Mouse (Mus musculus): ENCODE measurements around the gene Hist1h4m.
"Not testable (repeated sequence)": the region's sequence is repeated elsewhere in the genome, so short reads cannot be mapped to it uniquely, and the experiment has no call there.

Gene Hist1h4m

DNA sequence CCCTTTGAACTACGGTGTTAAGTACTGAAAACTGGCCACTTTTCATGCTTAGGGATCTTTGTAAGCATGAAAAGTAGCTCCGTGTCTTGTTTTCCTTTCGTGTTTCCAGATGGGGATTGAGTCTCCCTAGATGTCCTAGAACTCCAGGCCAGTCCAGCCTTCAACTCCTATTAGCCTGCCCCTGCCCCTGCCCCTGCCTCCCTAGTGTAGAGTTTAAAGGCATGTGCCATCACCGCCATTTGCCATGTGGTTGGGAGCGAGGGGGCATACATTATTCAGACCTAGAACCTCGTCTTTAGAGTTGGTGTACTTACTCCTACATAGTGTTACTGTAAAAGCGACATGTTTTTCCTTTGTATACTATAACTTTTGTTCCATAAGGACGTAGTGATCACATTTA is 472 bp upstream of the Hist1h4m start:
- DNase-seq, result not testable (repeated sequence)

DNA sequence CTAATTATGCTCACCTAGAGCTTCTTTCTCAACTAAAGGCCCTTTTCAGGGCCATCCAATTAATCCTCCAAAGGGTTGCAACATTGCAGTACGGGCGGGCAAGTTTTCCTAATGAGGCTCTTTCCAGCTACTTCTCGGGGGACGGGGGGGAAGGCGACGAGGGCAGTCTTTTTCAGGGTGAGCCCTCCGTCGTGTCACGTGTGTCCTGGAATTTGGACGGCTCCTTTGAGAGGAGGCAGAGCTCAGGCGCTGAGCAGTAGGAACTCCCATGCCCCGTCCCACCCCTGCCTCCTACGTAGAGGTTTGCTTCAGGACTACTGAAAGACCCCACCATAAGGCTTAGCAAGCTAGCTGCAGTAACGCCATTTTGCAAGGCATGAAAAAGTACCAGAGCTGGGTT is 546 bp downstream of the Hist1h4m start:
- not testable (repeated sequence) for DNase-seq

DNA sequence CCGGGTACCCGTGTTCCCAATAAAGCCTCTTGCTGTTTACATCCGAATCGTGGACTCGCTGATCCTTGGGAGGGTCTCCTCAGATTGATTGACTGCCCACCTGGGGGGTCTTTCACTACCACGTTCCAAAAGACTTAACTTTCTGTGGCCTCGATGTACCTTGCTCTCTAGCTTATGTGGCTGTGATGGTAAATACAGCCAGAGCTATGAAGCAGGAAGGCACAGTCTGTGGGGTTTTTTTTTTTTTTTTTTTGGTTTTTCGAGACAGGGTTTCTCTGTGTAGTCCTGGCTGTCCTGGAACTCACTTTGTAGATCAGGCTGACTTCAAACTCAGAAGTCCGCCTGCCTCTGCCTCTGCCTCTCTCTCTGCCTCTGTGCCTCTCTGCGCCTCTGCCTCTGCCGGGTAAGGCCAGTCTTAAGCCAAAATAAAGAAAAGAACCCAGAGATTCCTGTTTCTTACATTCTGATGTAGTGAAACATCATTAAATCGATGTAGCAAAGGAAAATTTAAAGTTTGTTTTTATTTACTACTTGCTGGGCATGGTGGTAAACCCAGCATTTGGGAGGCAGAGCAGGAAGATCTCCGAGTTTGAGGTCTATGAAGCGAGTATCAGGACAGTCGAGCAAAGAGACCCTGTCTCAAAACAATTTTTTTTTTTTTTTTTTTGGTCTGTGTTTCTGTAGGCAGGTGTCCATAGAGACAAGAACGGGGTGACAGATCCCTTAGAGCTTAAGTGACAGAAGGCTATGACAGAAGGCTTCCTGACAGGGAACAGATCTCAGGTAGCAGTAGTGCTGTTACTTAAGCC is 8.7 kb downstream of the Hist1h4m start:
- not testable (repeated sequence) for DNase-seq

DNA sequence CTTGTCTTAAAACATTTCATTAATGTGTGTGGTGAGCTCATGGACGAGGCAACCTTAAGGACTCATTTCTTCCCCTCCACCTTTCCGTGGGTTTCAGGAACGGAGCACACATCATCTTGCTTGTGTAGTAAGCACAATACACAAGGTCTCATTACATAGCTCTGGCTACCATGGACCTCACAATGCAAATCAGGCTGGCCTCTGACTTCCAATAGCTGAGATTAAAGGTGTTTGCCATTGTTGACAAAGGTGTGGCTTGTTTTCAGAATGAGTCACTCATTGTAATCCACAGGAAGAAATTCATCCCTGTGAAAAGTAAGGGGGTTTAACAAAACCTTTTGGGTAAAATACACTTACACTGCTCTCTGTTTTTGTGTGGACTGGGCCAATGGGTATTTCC is 17.0 kb downstream of the Hist1h4m start:
- no peak for DNase-seq

DNA sequence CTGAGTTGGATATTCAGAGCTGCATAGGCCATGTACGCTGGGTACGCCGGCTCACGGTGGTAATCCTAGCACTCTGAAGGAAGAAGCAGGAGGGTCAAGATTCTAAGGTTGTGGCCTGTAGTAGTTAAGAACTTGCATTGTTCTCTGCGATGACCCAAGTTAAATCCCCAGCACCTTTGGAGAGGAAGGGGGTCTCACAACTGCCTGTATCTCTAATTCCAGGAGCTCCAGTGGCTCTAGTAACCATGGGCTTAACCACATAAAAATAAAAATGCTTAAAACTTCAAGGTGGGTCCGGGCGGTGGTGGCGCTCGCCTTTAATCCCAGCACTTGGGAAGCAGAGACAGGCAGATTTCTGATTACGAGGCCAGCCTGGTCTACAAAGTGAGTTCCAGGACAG is 18.8 kb downstream of the Hist1h4m start:
- no peak for DNase-seq

DNA sequence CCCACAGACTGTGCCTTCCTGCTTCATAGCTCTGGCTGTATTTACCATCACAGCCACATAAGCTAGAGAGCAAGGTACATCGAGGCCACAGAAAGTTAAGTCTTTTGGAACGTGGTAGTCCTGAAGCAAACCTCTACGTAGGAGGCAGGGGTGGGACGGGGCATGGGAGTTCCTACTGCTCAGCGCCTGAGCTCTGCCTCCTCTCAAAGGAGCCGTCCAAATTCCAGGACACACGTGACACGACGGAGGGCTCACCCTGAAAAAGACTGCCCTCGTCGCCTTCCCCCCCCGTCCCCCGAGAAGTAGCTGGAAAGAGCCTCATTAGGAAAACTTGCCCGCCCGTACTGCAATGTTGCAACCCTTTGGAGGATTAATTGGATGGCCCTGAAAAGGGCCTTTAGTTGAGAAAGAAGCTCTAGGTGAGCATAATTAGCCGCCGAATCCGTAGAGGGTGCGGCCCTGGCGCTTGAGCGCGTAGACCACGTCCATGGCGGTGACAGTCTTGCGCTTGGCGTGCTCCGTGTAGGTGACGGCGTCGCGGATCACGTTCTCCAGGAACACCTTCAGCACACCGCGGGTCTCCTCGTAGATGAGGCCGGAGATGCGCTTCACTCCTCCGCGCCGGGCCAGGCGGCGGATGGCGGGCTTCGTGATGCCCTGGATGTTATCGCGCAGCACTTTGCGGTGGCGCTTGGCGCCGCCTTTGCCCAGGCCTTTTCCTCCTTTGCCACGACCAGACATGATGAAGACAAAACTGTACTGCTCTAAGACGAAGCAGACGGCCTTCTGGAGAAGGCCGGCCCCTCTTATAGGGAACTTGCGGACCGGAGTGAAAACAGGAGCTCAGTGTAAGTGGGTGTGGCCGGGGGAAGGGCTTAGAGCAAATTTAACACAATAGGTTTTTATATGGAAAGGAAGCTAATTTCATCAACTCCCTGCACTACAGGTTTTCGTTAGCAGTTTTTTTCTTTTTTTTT is 20.2 kb downstream of the Hist1h4m start, which contains the start of gene Hist1h4n:
TSS of gene Hist1h4n (minus strand) at position 779 of the 977 bp plus-strand sequence.
- peak; percentile 57 for DNase-seq

DNA sequence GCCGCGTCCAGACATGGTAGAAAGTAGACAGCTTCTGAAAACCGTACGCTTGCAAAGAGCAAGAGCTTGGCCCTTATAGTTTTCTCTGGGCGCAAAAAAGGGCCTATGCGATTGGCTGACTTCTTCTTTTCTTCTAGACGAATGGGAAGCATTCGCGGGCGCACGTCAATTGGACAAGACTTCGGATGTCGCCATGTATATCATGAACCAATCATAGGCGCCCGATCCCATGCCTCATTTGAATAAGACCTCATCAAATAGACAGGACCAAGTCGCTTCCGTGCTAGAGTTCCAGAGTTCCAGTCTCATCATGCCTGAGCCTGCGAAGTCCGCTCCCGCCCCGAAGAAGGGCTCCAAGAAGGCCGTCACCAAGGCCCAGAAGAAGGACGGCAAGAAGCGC is 21.9 kb downstream of the Hist1h4m start, which contains the start of the genes Hist1h2ap and Hist1h2br:
TSS of gene Hist1h2ap (minus strand) at position 47 of the 400 bp plus-strand sequence.
TSS of gene Hist1h2br (plus strand) at position 283 of the 400 bp plus-strand sequence.
- not testable (repeated sequence) for DNase-seq

DNA sequence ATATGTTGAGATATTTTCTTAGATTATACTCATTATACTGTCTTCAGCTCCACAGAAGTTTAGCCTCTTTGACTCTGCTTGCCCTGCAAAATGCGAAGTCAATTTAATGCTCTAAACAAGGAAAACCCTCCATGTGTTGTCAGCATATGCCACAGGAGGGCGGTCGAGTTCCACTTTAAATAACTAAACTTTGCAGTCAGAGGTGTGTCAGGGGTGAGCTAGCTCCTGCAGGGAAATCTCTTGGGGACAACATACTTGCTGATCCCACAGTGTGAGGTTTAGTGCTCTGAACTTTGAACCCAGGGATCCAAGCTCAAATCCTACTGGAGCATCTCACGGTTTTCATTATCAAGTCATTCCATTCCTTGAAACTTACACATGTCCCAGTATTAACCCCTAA is 29.0 kb downstream of the Hist1h4m start:
- DNase-seq, result not testable (repeated sequence)

DNA sequence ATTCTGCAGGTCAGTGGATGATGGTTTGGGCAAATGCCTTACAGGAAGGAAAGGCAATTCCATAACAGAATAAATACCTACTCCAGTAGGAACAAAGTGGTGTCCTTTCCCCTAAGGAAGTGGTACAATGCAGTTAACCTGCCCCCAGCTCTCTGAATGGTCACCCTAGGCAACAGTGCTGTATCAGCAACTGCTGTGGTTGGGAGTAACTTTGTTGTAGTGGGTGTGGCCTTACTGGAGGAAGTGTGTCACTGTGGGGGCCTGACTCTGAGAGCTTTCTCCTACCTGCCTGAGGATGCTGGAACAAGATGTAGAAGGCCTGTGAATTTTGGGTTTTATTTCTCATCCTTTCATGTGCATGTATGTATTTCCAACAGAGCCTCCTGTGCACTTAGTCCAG is 34.8 kb downstream of the Hist1h4m start:
- DNase-seq, result not testable (repeated sequence)

DNA sequence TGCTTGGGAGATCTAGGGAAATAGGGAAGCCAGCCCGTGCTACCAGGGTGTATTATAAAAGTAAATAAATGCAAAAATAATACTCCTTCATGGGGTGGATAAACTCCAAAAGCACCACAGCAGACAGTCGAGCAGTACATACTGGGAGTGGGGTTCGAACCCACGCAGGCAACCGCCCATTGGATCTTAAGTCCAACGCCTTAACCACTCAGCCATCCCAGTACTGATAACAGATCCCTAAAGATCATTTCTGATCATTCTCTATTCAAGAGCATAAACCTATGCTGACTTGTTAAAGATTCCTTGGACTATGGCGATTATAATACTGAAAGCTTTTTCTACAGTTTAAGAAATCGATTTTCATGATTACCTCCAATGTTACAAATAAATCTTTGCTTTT is 36.3 kb downstream of the Hist1h4m start:
- no peak for DNase-seq

DNA sequence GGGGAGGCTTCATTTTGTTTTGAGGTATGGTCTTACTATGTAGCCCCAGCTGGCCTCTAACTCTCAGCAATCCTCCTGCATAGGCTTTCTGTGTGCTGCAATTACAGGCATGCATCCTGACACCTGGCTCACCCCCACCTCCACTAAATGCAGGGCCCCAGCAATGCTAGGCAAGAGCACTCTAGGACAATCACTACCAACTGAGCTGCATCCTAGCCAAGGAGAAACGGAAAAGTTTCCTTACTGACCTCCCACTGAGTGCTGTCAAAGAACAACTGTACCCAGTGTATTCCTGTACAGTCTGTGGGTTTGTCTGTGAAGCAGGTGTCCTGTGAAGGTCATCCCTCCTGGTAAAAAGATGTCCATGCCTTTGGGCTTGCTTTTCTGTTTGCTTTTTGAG is 39.1 kb downstream of the Hist1h4m start:
- DNase-seq, result not testable (repeated sequence)

DNA sequence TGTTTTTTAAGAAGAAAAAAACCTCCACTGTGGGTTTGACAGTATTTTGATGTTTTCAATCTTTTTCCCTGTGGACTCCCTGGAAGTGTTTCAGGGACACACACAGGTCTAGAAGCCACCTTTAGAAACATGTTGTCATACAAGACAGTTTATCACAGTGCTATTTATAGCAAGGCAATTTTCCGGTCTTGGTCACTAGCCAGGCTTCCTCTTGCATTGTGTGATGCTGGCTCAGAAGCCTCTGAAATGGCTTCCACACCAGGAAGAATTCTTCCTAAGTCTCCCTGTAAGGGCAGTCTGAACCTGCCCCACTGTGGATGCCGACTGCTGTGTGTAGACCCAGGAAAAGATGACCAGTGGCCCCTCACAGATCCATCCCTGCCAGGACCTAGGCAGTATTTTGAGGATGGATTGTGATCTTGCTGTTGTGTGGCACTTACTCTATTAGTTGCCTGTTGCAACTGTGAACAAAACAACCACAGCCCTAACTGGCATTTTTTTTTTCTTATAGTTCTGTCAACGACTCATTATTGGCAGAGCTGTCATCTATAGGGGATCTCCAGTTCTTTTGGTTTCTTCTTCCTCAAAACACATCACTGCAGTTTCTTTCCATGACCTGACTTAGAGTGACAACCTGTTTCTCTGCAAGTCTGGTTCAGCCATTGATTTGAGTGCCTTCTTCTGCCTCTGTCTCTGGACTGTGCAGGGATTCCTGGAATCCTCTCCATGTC is 40.8 kb downstream of the Hist1h4m start:
- no peak for DNase-seq

DNA sequence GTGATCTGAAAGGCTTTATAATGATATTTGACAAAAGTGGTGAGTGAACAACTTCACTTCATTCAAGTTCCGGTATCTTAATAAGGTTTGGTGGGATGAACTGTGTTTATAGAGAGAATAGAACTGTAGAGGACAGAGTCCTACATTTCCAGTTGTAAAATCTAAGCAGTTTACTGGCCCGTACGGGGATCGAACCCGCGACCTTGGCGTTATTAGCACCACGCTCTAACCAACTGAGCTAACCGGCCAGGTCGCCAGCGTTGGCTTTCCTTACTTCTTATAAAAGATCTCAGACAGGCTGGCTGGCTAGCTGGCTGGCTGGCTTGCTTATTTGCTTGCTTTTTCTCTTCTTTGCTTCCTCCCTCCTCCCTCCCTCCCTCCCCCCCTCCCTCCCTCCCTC is 43.6 kb downstream of the Hist1h4m start:
- DNase-seq, result peak; percentile 79

DNA sequence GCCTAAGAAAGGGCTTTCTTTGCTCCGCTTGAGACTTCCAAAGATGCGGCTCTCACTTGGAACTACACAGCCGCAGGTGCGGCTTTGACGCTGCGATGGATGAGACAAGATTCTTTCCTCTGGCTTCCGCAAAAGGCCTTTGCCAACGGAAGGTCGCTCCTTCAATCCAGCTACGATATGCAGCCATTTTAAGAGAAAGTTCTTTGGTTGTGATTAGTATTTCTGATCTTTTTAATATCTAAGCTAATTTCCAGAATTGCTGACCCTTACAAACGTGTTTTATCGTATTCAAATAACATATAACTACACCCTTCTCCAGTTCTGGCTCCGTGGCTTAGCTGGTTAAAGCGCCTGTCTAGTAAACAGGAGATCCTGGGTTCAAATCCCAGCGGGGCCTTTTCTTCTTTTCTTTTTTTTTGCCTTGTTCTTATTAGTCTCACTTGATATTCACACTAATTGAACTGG is 44.2 kb downstream of the Hist1h4m start:
- DNase-seq, result peak; percentile 27

DNA sequence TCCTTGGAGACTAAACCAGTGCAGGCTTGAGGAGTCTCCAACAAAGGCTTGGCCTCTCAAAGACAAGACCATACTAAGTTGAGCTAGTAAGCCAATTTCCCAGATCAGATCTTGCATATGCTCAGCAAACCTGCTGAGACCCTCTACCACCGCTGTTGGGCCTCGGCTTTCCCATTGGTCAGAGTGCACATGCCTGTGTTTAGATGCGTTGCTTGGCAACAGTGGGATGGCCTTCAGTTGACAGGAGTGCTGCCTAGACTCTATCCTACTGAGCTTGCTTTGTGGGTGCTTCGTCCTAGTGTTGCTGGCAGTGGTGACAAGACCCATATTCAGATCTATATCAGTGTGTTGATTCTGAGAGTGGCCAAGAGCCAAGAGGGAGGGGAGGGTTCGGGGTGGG is 50.1 kb downstream of the Hist1h4m start:
- DNase-seq, result no peak

All from thymus, postnatal 25 days (tissue).